Mouse (Mus musculus): Measurements from ENCODE around the gene Hoxb13. TPM values are rescaled to one million over a fixed set of nuclear protein-coding genes. Genes with fewer than 3 reads are reported as not detected.

Hoxb13 gene
- polyA plus RNA-seq (2015; fragmentation: Illumina TruSeq; extraction: RNeasy Lipid Tissue Mini Kit (QIAGEN cat#74804); ENCODE audit: insufficient read depth, low replicate concordance), result not detected

GRCm38 (mm10) chr11:96193521-96194400 lies at the start of gene Hoxb13:
Hoxb13 (plus strand) TSS chr11:96194316.

Other genes starting within 250 kb of the Hoxb13 start
- not detected for gene Igf2bp1, start 188.4 kb upstream of the Hoxb13 start, polyA plus RNA-seq (2015; fragmentation: Illumina TruSeq; extraction: RNeasy Lipid Tissue Mini Kit (QIAGEN cat#74804); ENCODE audit: insufficient read depth, low replicate concordance)
- gene Gip, start 169.8 kb upstream of the Hoxb13 start, polyA plus RNA-seq (2015; fragmentation: Illumina TruSeq; extraction: RNeasy Lipid Tissue Mini Kit (QIAGEN cat#74804); ENCODE audit: insufficient read depth, low replicate concordance), result not detected
- 81.8 TPM for gene Snf8, start 159.4 kb upstream of the Hoxb13 start, polyA plus RNA-seq (2015; fragmentation: Illumina TruSeq; extraction: RNeasy Lipid Tissue Mini Kit (QIAGEN cat#74804); ENCODE audit: insufficient read depth, low replicate concordance)
- 56.3 TPM for gene Ube2z, start 128.9 kb upstream of the Hoxb13 start, polyA plus RNA-seq (2015; fragmentation: Illumina TruSeq; extraction: RNeasy Lipid Tissue Mini Kit (QIAGEN cat#74804); ENCODE audit: insufficient read depth, low replicate concordance)
- gene Atp5g1, start 118.6 kb upstream of the Hoxb13 start, polyA plus RNA-seq (2015; fragmentation: Illumina TruSeq; extraction: RNeasy Lipid Tissue Mini Kit (QIAGEN cat#74804); ENCODE audit: insufficient read depth, low replicate concordance), result 55.6 TPM
- gene Calcoco2, start 82.4 kb upstream of the Hoxb13 start, polyA plus RNA-seq (2015; fragmentation: Illumina TruSeq; extraction: RNeasy Lipid Tissue Mini Kit (QIAGEN cat#74804); ENCODE audit: insufficient read depth, low replicate concordance), result not detected
- gene Ttll6, start 60.5 kb upstream of the Hoxb13 start, polyA plus RNA-seq (2015; fragmentation: Illumina TruSeq; extraction: RNeasy Lipid Tissue Mini Kit (QIAGEN cat#74804); ENCODE audit: insufficient read depth, low replicate concordance), result not detected
- gene Hoxb9, start 77.1 kb downstream of the Hoxb13 start, polyA plus RNA-seq (2015; fragmentation: Illumina TruSeq; extraction: RNeasy Lipid Tissue Mini Kit (QIAGEN cat#74804); ENCODE audit: insufficient read depth, low replicate concordance), result 0.79 TPM
- 0.17 TPM for gene Hoxb8, start 87.6 kb downstream of the Hoxb13 start, polyA plus RNA-seq (2015; fragmentation: Illumina TruSeq; extraction: RNeasy Lipid Tissue Mini Kit (QIAGEN cat#74804); ENCODE audit: insufficient read depth, low replicate concordance)
- gene Hoxb7, start 92.3 kb downstream of the Hoxb13 start, polyA plus RNA-seq (2015; fragmentation: Illumina TruSeq; extraction: RNeasy Lipid Tissue Mini Kit (QIAGEN cat#74804); ENCODE audit: insufficient read depth, low replicate concordance), result 1.9 TPM
- 0.43 TPM for gene Hoxb6, start 98.2 kb downstream of the Hoxb13 start, polyA plus RNA-seq (2015; fragmentation: Illumina TruSeq; extraction: RNeasy Lipid Tissue Mini Kit (QIAGEN cat#74804); ENCODE audit: insufficient read depth, low replicate concordance)
- gene Hoxb5, start 109.0 kb downstream of the Hoxb13 start, polyA plus RNA-seq (2015; fragmentation: Illumina TruSeq; extraction: RNeasy Lipid Tissue Mini Kit (QIAGEN cat#74804); ENCODE audit: insufficient read depth, low replicate concordance), result 0.37 TPM
- 3.3 TPM for gene Hoxb4, start 124.0 kb downstream of the Hoxb13 start, polyA plus RNA-seq (2015; fragmentation: Illumina TruSeq; extraction: RNeasy Lipid Tissue Mini Kit (QIAGEN cat#74804); ENCODE audit: insufficient read depth, low replicate concordance)
- gene Hoxb3, start 129.0 kb downstream of the Hoxb13 start, polyA plus RNA-seq (2015; fragmentation: Illumina TruSeq; extraction: RNeasy Lipid Tissue Mini Kit (QIAGEN cat#74804); ENCODE audit: insufficient read depth, low replicate concordance), result 1.9 TPM
- 0.69 TPM for gene Hoxb2, start 156.2 kb downstream of the Hoxb13 start, polyA plus RNA-seq (2015; fragmentation: Illumina TruSeq; extraction: RNeasy Lipid Tissue Mini Kit (QIAGEN cat#74804); ENCODE audit: insufficient read depth, low replicate concordance)
- not detected for gene Hoxb1, start 171.4 kb downstream of the Hoxb13 start, polyA plus RNA-seq (2015; fragmentation: Illumina TruSeq; extraction: RNeasy Lipid Tissue Mini Kit (QIAGEN cat#74804); ENCODE audit: insufficient read depth, low replicate concordance)

Data from spleen, adult 10 weeks (tissue).